Mouse (Mus musculus): ENCODE results near the gene Zfp433.
"Not testable (repeated sequence)": the region's sequence is repeated elsewhere in the genome, so short reads cannot be mapped to it uniquely, and the experiment has no call there.

The Zfp433 gene

DNA sequence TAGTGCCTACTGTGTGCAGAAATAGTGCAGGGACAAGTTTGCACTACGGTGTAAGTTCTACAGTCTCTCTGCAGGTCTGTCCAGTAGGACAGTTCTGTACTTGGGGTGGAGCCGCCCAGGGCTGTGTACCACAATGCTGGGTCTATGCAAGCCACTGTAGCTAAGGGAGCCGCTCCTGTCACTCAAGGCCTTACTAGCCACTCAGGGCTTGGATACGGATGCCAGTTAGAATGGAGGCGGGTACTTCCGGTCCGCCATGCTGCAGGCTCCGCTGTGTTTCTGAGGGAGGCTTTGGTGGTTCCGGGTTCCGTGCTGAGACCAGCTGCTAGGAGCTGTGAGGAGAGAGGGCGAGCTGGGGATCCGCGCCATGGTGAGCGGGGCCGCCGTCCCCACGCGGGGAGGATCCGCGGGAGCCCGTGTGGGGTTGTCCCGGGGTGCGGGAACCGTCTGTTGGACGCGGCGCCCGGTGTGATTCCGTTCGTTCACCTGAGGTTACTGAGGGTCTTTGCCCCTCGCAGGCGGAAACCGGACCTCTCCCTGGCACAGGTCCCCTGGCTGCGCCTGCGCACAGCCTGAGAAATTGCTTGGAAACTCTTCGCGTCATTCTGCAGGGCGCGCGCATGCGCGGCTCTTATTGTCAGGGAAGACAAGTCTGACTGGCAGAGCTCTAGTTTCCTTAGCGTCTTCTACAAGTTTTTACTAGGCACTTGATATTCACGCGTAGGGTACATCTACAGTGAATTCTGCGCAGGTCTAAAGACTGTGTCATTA is at the start of gene Zfp433:
TSS of gene Zfp433 (plus strand) at position 295 of the 771 bp plus-strand sequence.
- DNase-seq (ENCODE audit: low read depth, low spot score): not testable (repeated sequence)

DNA sequence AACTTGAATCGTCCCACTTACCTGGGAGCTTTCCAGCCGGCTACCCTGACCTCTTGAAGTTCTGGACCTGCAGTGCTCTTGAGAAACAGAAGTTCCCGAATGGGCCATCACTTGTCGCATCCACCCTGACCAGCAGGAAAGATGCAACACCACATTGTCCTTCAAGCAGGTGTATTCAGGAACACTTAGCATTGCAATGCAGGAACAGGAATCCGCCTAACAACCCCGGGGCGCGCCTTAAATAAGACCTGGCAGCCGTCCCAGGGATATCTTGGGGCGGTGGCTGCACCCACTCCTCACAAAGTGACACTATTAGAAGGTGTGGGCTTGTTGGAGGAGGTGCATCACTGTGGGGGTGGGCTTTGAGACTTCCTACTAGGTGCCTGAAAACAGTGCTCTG is 49.4 kb upstream of the Zfp433 start:
- DNase-seq (ENCODE audit: low read depth, low spot score): no peak

DNA sequence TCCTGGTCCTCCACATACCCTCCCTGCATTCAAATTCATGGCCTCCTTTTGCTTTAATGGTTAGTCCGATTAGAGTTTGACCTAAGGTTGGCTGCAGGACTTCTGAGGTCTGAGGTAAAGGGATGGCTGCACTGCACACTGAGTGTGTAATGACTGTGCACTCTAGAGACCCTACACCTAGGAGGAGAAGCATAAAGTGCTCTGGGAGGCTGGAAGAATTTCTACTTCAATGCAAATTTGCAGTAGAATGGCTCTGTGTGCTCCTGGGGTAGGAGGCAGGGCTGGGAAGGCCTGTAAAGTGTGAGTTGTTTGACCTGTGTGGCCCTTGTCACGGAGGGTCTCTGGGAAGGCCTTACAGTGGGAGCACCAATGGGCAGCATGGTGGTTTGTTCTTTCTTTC is 48.5 kb upstream of the Zfp433 start:
- no peak for DNase-seq (ENCODE audit: low read depth, low spot score)

DNA sequence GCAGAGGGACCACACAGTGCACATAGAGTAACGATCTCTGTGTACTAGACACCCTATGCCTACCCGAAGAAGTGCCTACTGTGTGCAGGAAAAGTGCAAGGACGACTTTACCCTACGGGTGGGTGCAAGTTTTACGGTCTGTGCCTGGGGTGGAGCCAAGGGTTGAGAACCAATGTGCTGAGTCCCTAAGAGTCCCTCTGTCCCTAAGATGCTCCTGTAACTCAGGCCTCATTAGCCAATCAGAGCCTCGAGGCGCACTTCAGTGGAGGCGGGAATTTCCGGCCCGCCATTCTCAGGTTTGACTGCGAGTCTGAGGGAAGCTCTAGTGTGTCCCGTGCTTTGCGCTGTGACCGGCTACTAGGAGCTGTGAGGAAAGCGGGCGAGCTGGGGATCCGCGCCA is 17.5 kb upstream of the Zfp433 start:
- DNase-seq (ENCODE audit: low read depth, low spot score): not testable (repeated sequence)

DNA sequence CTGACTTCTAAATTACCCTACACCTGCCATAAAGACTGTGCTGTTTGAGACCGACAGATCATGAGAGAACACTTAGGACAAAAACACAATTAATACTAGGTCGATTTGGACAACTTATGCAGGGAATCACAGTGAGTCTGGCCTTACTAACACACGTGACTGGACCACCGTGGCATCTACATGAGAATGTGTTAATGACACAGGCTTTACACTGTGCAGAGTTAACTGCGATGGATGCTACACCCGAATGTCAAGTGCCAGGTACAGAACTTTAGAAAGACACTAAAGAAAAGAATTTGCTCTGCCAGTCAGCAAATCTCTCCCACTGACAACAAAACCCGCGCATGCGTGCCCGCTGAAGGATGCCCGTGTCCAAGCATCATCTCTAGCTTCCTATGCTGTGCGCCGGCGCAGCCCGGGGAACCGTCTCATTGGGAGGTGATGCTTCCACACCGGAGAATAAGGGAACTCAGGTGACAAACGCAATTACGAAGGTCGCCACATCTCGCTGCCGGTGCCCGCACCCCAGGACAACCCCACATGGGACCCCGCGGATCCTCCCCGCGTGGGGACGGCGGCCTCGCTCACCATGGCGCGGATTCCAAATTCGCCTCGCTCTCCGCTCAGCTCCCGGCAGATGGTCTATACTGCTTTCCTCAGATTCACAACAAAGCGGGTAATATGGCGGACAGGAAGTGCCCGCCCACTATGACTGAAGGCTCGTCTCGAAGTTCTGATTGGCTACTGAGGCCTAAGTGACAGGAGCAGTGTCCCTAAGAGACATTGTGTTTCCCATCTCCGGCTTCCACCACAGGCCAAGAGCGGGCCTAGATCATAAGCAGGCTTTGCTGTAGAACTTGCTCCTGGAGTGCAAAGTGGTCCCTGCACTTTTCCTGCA is 66.1 kb downstream of the Zfp433 start, which contains the start of gene Gm3055:
TSS of gene Gm3055 (minus strand) at position 656 of the 898 bp plus-strand sequence.
- DNase-seq (ENCODE audit: low read depth, low spot score): not testable (repeated sequence)

DNA sequence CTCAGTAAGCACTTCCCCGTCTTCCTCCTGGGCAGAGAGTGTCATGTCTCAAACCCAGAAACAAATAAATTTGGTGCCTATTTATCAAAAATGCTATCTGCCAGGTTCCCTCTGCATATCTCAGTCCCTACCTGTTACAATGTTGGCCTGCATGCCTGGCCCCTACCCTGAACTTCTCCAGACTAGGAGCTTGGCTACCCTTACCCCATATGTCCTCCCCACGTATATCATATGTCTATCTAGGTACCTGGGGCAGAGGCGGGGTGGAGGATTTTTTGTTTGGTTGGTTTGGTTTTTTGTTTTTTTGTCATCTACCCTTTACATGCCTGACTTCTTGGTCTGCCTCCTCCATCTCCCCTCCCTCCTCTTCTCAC is 66.8 kb downstream of the Zfp433 start:
- DNase-seq (ENCODE audit: low read depth, low spot score): not testable (repeated sequence)
